Mouse (Mus musculus) c-Kit-positive CD71-positive TER-119-negative erythroid progenitor cells, embryonic 14.5 days (primary cell): ENCODE measurements at regions not wholly inside any gene's neighbourhood (a gene's known extent, or its start where the extent isn't known, plus 50 kb on each side); places are given as distances from the start of the nearest gene placed in this dataset.

Experiments
- DNase-seq: peaks from one replicate; pipeline ENCODE4 v3.0.0-alpha.2; 2013; ENCODE audit warnings: low read depth

GRCm38 (mm10) chr7:52399513-52399912 is 384.0 kb upstream of the 1700015G11Rik start:
- no peak for DNase-seq

GRCm38 (mm10) chr7:52391793-52392192 is 376.3 kb upstream of the 1700015G11Rik start:
- peak; percentile 1 for DNase-seq
